Mouse (Mus musculus): ENCODE results near the gene Tstd1.

GRCm38 (mm10) chr1:171407263-171407662 is 11.4 kb upstream of the Tstd1 start:
- TF ChIP-seq EP300 (IDR thresholded peaks at IDR 0.05; ENCODE audit: low read depth) (no peak), CTCF (IDR thresholded peaks at IDR 0.05; ENCODE audit: low read depth) (no peak)
